Mouse (Mus musculus): Measurements from ENCODE around the gene Kansl2. TPM values are rescaled to one million over a fixed set of nuclear protein-coding genes. Genes with fewer than 3 reads are reported as not detected.
"Not testable (repeated sequence)": the region's sequence is repeated elsewhere in the genome, so short reads cannot be mapped to it uniquely, and the experiment has no call there.

Kansl2 gene
- polyA plus RNA-seq, 1 experiment from 2014 or later, result 94.3 TPM

GRCm38 (mm10) chr15:98527056-98527771 is 6.8 kb downstream of the Kansl2 start:
- H3K9ac ChIP-seq (ENCODE audit: low read depth, low read length), result no peak overlapping the region

GRCm38 (mm10) chr15:98526057-98526456 is 8.0 kb downstream of the Kansl2 start:
- peaks cover 98% of the 10 kb centered on the region for H3K36me3 ChIP-seq (ENCODE audit: control insufficient read depth, insufficient read depth, low read length)
- no peak overlapping the region for H3K27ac ChIP-seq (replicated peaks; ENCODE audit: low read depth, low read length)
- H3K4me2 ChIP-seq (ENCODE audit: low read depth, low read length), result no peak overlapping the region
- DNase-seq (ENCODE audit: low spot score) (no peak), ATAC-seq (ENCODE audit: low read depth) (no peak)
- H3K4me3 ChIP-seq (ENCODE audit: low read depth, low read length), result no peak overlapping the region
- no peaks in the 10 kb centered on the region for H3K9me3 ChIP-seq (ENCODE audit: control insufficient read depth, low read length)
- 71% methylated on average over 5 of the region's 5 CpGs for WGBS
- no peaks in the 10 kb centered on the region for H3K4me1 ChIP-seq (ENCODE audit: control insufficient read depth, insufficient read depth, low read length)
- H3K9ac ChIP-seq (ENCODE audit: low read depth, low read length), result no peak overlapping the region
- H3K27me3 ChIP-seq (replicated peaks; ENCODE audit: control insufficient read depth, insufficient read depth, low read length), result no peaks in the 10 kb centered on the region

More at GRCm38 (mm10) chr15:98527056-98527771, 6.8 kb downstream of the Kansl2 start:
- WGBS, result 94% methylated on average over 5 of the region's 5 CpGs
- DNase-seq (ENCODE audit: low spot score), result no peak
- Histone ChIP-seq H3K4me1 (ENCODE audit: control insufficient read depth, insufficient read depth, low read length) (peaks cover 2% of the 10 kb centered on the region), H3K36me3 (ENCODE audit: control insufficient read depth, insufficient read depth, low read length) (peaks cover 99% of the 10 kb centered on the region), H3K27me3 (replicated peaks; ENCODE audit: control insufficient read depth, insufficient read depth, low read length) (no peaks in the 10 kb centered on the region), H3K9me3 (ENCODE audit: control insufficient read depth, low read length) (no peaks in the 10 kb centered on the region), H3K4me3 (ENCODE audit: low read depth, low read length) (no peak overlapping the region), H3K27ac (replicated peaks; ENCODE audit: low read depth, low read length) (no peak overlapping the region), H3K4me2 (ENCODE audit: low read depth, low read length) (no peak overlapping the region)
- ATAC-seq (ENCODE audit: low read depth), result no peak

- H3K4me2 ChIP-seq (ENCODE audit: low read depth, low read length), result no peak overlapping the region
- no peaks in the 10 kb centered on the region for H3K4me1 ChIP-seq (ENCODE audit: control insufficient read depth, insufficient read depth, low read length)
- DNase-seq (ENCODE audit: low spot score) (no peak), ATAC-seq (ENCODE audit: low read depth) (no peak)
- H3K36me3 ChIP-seq (ENCODE audit: control insufficient read depth, insufficient read depth, low read length), result peaks cover 78% of the 10 kb centered on the region
- no peaks in the 10 kb centered on the region for H3K27me3 ChIP-seq (replicated peaks; ENCODE audit: control insufficient read depth, insufficient read depth, low read length)
- H3K9me3 ChIP-seq (ENCODE audit: control insufficient read depth, low read length), result no peaks in the 10 kb centered on the region
- 93% methylated on average over 3 of the region's 3 CpGs for WGBS
- no peak overlapping the region for H3K27ac ChIP-seq (replicated peaks; ENCODE audit: low read depth, low read length)
- H3K9ac ChIP-seq (ENCODE audit: low read depth, low read length), result no peak overlapping the region
- no peak overlapping the region for H3K4me3 ChIP-seq (ENCODE audit: low read depth, low read length)
These were observed 12.8 kb downstream of the Kansl2 start for GRCm38 (mm10) chr15:98521245-98521644.

GRCm38 (mm10) chr15:98517380-98518355 is 16.4 kb downstream of the Kansl2 start:
- ATAC-seq (ENCODE audit: low read depth) (no peak), DNase-seq (ENCODE audit: low spot score) (no peak)
- Histone ChIP-seq H3K4me3 (ENCODE audit: low read depth, low read length) (no peak overlapping the region), H3K27ac (replicated peaks; ENCODE audit: low read depth, low read length) (no peak overlapping the region), H3K4me1 (ENCODE audit: control insufficient read depth, insufficient read depth, low read length) (peaks cover 4% of the 10 kb centered on the region; the same call in 1 of the 2 replicates), H3K9ac (ENCODE audit: low read depth, low read length) (no peak overlapping the region), H3K9me3 (ENCODE audit: control insufficient read depth, low read length) (no peaks in the 10 kb centered on the region), H3K4me2 (ENCODE audit: low read depth, low read length) (no peak overlapping the region), H3K36me3 (ENCODE audit: control insufficient read depth, insufficient read depth, low read length) (peaks cover 43% of the 10 kb centered on the region), H3K27me3 (replicated peaks; ENCODE audit: control insufficient read depth, insufficient read depth, low read length) (no peaks in the 10 kb centered on the region)
- 69% methylated on average over 16 of the region's 16 CpGs for WGBS

- not testable (repeated sequence) for ATAC-seq (ENCODE audit: low read depth); H3K9me3 ChIP-seq (ENCODE audit: control insufficient read depth, low read length); H3K27ac ChIP-seq (replicated peaks; ENCODE audit: low read depth, low read length); H3K27me3 ChIP-seq (replicated peaks; ENCODE audit: control insufficient read depth, insufficient read depth, low read length); H3K9ac ChIP-seq (ENCODE audit: low read depth, low read length); H3K4me3 ChIP-seq (ENCODE audit: low read depth, low read length); H3K4me2 ChIP-seq (ENCODE audit: low read depth, low read length); DNase-seq (ENCODE audit: low spot score)
- peaks cover 18% of the 10 kb centered on the region for H3K36me3 ChIP-seq (ENCODE audit: control insufficient read depth, insufficient read depth, low read length)
- WGBS, result 74% methylated on average over 2 of the region's 2 CpGs
- H3K4me1 ChIP-seq (ENCODE audit: control insufficient read depth, insufficient read depth, low read length), result peaks cover 11% of the 10 kb centered on the region
These were observed 19.2 kb downstream of the Kansl2 start for GRCm38 (mm10) chr15:98514845-98515244.

- WGBS, result 73% methylated on average over 8 of the region's 8 CpGs
- Histone ChIP-seq H3K4me3 (ENCODE audit: low read depth, low read length) (no peak overlapping the region), H3K4me2 (ENCODE audit: low read depth, low read length) (no peak overlapping the region), H3K36me3 (ENCODE audit: control insufficient read depth, insufficient read depth, low read length) (peaks cover 12% of the 10 kb centered on the region), H3K27me3 (replicated peaks; ENCODE audit: control insufficient read depth, insufficient read depth, low read length) (no peaks in the 10 kb centered on the region), H3K9ac (ENCODE audit: low read depth, low read length) (no peak overlapping the region), H3K9me3 (ENCODE audit: control insufficient read depth, low read length) (no peaks in the 10 kb centered on the region), H3K4me1 (ENCODE audit: control insufficient read depth, insufficient read depth, low read length) (peaks cover 11% of the 10 kb centered on the region), H3K27ac (replicated peaks; ENCODE audit: low read depth, low read length) (no peak overlapping the region)
- DNase-seq (ENCODE audit: low spot score) (no peak), ATAC-seq (ENCODE audit: low read depth) (no peak)
These were observed 19.9 kb downstream of the Kansl2 start for GRCm38 (mm10) chr15:98514146-98514545.

- Histone ChIP-seq H3K36me3 (ENCODE audit: control insufficient read depth, insufficient read depth, low read length) (peaks cover 12% of the 10 kb centered on the region), H3K4me1 (ENCODE audit: control insufficient read depth, insufficient read depth, low read length) (peaks cover 11% of the 10 kb centered on the region)
- ATAC-seq (ENCODE audit: low read depth); H3K27me3 ChIP-seq (replicated peaks; ENCODE audit: control insufficient read depth, insufficient read depth, low read length); H3K4me2 ChIP-seq (ENCODE audit: low read depth, low read length); H3K9ac ChIP-seq (ENCODE audit: low read depth, low read length); H3K4me3 ChIP-seq (ENCODE audit: low read depth, low read length); H3K9me3 ChIP-seq (ENCODE audit: control insufficient read depth, low read length); DNase-seq (ENCODE audit: low spot score); H3K27ac ChIP-seq (replicated peaks; ENCODE audit: low read depth, low read length): not testable (repeated sequence)
- 63% methylated on average over 3 of the region's 3 CpGs for WGBS
These were observed 20.4 kb downstream of the Kansl2 start for GRCm38 (mm10) chr15:98513676-98514075.

- H3K36me3 ChIP-seq (ENCODE audit: control insufficient read depth, insufficient read depth, low read length), result peaks cover 5% of the 10 kb centered on the region
- peaks cover 11% of the 10 kb centered on the region for H3K4me1 ChIP-seq (ENCODE audit: control insufficient read depth, insufficient read depth, low read length)
- H3K27ac ChIP-seq (replicated peaks; ENCODE audit: low read depth, low read length), result peak overlapping the region; percentile 53; the same call in 1 of the 2 replicates
- H3K9ac ChIP-seq (ENCODE audit: low read depth, low read length), result no peak overlapping the region
- H3K4me3 ChIP-seq (ENCODE audit: low read depth, low read length), result no peak overlapping the region
- DNase-seq (ENCODE audit: low spot score) (peak; percentile 56), ATAC-seq (ENCODE audit: low read depth) (0 out of 2 replicates have a peak, but pooled peaks have one; percentile 50)
- no peaks in the 10 kb centered on the region for H3K9me3 ChIP-seq (ENCODE audit: control insufficient read depth, low read length)
- WGBS, result 39% methylated on average over 17 of the region's 17 CpGs
- H3K4me2 ChIP-seq (ENCODE audit: low read depth, low read length), result peak overlapping the region; percentile 16; the same call in 1 of the 2 replicates
- H3K27me3 ChIP-seq (replicated peaks; ENCODE audit: control insufficient read depth, insufficient read depth, low read length), result no peaks in the 10 kb centered on the region
These were observed 21.2 kb downstream of the Kansl2 start for GRCm38 (mm10) chr15:98512799-98513321.

All from embryonic facial prominence, embryonic 14.5 days (tissue).